Mouse (Mus musculus) adipocyte (in vitro differentiated cells): ENCODE measurements around the gene Zfp598.

Experiments
- DNase-seq: peaks from one replicate; pipeline ENCODE4 v3.0.0-alpha.2; 2016; ENCODE audit warnings: low spot score

The Zfp598 gene

DNA sequence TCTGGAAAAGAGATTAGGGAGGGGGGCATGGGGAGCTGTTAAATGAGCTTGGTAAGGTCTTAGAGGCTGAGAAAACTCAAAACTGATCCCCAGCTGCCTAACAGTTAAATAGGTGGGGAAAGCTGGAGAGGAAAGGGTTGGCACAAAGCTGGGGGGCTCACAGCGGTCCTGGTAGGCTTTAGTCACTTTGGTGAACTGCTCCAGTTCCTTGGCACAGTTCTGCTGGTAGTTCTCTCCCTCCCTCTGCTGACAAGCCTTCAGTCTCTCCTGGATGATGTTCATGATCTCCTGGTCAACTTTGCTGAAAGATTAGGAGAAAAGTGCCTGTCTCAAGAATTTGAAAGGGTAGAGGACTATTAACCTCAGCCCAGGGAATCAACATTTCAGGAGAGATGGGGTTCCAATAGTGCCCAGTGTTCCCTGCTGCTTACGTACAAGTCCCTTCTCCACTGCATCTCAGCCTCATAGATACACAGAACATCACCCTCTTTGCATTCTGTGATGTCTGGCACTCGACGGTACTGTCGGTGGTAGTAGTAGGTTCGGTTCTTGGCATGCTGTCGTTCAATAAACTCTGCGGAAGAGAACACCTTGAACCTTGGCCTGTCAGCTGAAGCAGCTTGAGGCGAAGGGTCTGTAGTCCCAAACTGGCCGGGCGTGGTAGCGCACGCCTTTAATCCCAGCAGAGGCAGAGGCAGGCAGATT is 52.9 kb downstream of the Zfp598 start:
- DNase-seq = no peak

DNA sequence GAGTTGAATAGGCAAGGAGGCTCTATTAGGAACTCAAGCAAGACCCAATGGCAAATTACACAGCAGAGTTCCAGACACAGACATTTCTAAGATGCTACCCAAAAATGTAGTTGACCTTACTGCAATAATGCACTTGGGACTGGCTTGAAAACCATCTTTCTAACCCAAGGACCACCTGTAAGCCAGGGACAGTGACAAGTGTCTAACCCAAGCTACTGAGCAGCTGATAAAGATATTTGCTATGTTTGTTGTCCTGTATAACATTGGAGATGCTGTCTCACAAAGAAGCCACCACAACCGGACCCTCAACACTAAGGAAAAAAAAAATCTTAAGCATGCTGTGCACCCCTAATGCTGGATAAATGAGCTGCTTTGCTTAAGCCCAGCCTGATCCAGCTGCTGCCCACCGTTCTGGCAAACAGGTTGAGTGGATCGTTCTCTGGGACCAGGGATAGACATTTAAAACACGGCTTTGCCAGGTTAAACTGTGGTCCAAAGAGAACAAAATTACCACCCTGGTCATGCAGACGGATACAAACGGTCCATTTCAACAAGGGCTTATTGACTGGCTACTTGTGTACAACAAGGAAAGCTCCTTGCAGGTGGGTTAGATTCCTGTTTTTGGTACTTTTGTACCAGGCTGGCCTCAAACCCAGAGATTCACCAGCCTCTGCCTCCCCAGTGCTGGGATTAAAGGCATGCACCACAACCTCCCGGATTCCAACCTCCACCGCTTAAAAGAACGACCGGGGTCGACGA is 53.8 kb downstream of the Zfp598 start:
- no peak for DNase-seq

DNA sequence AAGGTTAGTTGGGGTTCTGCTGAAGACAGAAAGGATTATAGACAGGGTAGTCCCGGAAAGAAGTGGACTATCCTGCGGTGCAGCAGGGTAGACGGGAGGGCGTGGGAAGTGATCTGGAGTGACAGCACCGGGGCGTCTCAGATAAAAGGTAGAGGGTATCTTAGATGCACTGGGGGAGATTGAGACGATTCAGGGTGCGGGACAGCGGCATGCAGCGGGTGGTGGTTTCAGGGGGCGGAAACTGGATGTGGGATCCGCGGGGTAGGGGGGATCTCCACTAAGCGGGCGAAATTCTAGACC is 54.3 kb downstream of the Zfp598 start:
- DNase-seq = peak; percentile 43

GRCm38 (mm10) chr17:24724184-24724583 is 54.7 kb downstream of the Zfp598 start, which contains the start of gene Ndufb10:
Gene Ndufb10, minus strand, starts transcription at chr17:24724478.
- DNase-seq = peak; percentile 99

- DNase-seq = no peak
Measured at GRCm38 (mm10) chr17:24725637-24726390, 56.3 kb downstream of the Zfp598 start.

- DNase-seq = no peak
Measured at GRCm38 (mm10) chr17:24727618-24728017, 58.1 kb downstream of the Zfp598 start, which contains the start of gene Rpl3l. Gene Rpl3l, plus strand, starts transcription at chr17:24727820.

GRCm38 (mm10) chr17:24728184-24728583 is 58.7 kb downstream of the Zfp598 start:
- DNase-seq = no peak

- DNase-seq = no peak
Measured at GRCm38 (mm10) chr17:24729067-24729466, 59.6 kb downstream of the Zfp598 start.

GRCm38 (mm10) chr17:24730787-24731186 is 61.3 kb downstream of the Zfp598 start:
- DNase-seq = no peak
